Mouse (Mus musculus) testis, postnatal 10 days (tissue): Measurements from ENCODE around the gene Adamts12.

ENCODE experiments used
- DNase-seq: peaks from one replicate; pipeline ENCODE4 v3.0.0; 2021; ENCODE audit warnings: low spot score

Gene Adamts12

GRCm38 (mm10) chr15:11082961-11083569 lies 18.5 kb downstream of the Adamts12 start:
- no peak for DNase-seq

GRCm38 (mm10) chr15:11083678-11084077 lies 19.1 kb downstream of the Adamts12 start:
- DNase-seq = no peak

GRCm38 (mm10) chr15:11084241-11084992 lies 19.8 kb downstream of the Adamts12 start:
- no peak for DNase-seq

GRCm38 (mm10) chr15:11084993-11085365 lies 20.4 kb downstream of the Adamts12 start:
- DNase-seq = no peak

GRCm38 (mm10) chr15:11089494-11089893 lies 24.9 kb downstream of the Adamts12 start:
- DNase-seq = no peak

- DNase-seq = no peak
These were observed 31.0 kb downstream of the Adamts12 start for GRCm38 (mm10) chr15:11095566-11095965.

- DNase-seq = no peak
These were observed 33.5 kb downstream of the Adamts12 start for GRCm38 (mm10) chr15:11097967-11098702.

GRCm38 (mm10) chr15:11098940-11099339 lies 34.4 kb downstream of the Adamts12 start:
- no peak for DNase-seq

- no peak for DNase-seq
These were observed 36.3 kb downstream of the Adamts12 start for GRCm38 (mm10) chr15:11100917-11101316.

- no peak for DNase-seq
These were observed 40.5 kb downstream of the Adamts12 start for GRCm38 (mm10) chr15:11105101-11105500.

GRCm38 (mm10) chr15:11107376-11107775 lies 42.8 kb downstream of the Adamts12 start:
- DNase-seq = no peak

GRCm38 (mm10) chr15:11114631-11115197 lies 50.1 kb downstream of the Adamts12 start:
- no peak for DNase-seq

- no peak for DNase-seq
These were observed 51.7 kb downstream of the Adamts12 start for GRCm38 (mm10) chr15:11116303-11116702.

GRCm38 (mm10) chr15:11116853-11117252 lies 52.3 kb downstream of the Adamts12 start:
- DNase-seq = no peak

- DNase-seq = no peak
These were observed 53.8 kb downstream of the Adamts12 start for GRCm38 (mm10) chr15:11118371-11118770.

- DNase-seq = no peak
These were observed 57.1 kb downstream of the Adamts12 start for GRCm38 (mm10) chr15:11121721-11122120.

GRCm38 (mm10) chr15:11125361-11125760 lies 60.8 kb downstream of the Adamts12 start:
- no peak for DNase-seq

- peak; percentile 45 for DNase-seq
These were observed 63.9 kb downstream of the Adamts12 start for GRCm38 (mm10) chr15:11128457-11128856.

GRCm38 (mm10) chr15:11132586-11133558 lies 68.3 kb downstream of the Adamts12 start:
- no peak for DNase-seq

- no peak for DNase-seq
These were observed 81.0 kb downstream of the Adamts12 start for GRCm38 (mm10) chr15:11145581-11145980.

GRCm38 (mm10) chr15:11159386-11159785 lies 94.8 kb downstream of the Adamts12 start:
- no peak for DNase-seq
